Mouse (Mus musculus) lung, postnatal 25 days (tissue): ENCODE data around the gene Zfp652.
"Not testable (repeated sequence)": the region's sequence is repeated elsewhere in the genome, so short reads cannot be mapped to it uniquely, and the experiment has no call there.

Experiments
- DNase-seq: peaks from one replicate; pipeline ENCODE4 v3.0.0; 2022; ENCODE audit warnings: low spot score

The Zfp652 gene

DNA sequence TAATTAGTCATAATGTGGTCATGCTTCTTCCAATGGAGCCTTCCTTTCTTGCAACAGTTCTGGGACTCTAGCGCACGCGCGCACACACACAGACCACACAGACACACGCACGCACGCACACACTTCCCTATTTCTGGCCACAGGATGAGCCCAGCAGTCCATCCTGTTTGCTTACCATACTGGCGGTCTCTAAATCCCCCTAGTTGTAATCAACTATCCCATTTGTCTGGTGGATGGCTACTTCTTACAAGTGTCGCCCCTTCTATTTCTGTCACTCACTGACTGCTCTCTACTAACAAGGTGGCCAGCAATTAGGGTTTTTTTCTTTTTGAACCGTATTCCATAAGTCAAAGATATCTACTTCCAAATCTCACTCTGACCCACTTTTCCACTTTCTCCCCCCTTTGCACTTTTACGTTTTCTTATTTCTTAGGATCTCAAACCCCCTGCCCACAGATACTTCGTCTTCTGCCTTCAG lies 349 bp upstream of the Zfp652 start:
- DNase-seq = peak; percentile 24

DNA sequence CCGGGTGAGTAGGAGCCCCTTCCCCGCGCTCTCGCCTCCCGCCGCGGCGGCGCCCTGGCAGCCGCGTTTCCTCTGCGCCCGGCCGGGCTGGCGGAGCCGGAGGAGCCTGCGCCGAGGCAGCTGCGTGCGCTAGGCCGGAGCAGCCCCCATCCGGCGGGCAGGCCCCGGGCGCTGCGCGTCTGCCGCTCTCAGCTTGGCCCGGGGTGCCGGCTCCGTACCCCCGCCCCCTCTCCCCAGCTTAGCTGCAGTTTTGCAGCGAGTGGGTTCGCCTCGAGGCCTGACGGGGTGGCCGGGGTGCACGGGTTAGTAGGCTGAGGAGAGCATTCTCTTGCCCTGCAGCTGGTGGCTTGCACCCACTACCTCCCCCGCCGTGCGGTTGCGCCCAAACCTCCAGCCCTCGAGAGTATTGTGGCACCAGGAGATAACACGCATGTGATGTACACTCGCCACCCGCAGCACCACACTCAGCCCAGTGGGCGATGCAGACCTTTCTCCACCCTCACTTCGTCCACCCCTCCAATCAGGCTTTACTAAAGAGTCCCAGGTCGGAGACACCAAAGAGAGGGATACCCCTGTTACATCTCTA lies 845 bp downstream of the Zfp652 start:
- peak; percentile 30 for DNase-seq

DNA sequence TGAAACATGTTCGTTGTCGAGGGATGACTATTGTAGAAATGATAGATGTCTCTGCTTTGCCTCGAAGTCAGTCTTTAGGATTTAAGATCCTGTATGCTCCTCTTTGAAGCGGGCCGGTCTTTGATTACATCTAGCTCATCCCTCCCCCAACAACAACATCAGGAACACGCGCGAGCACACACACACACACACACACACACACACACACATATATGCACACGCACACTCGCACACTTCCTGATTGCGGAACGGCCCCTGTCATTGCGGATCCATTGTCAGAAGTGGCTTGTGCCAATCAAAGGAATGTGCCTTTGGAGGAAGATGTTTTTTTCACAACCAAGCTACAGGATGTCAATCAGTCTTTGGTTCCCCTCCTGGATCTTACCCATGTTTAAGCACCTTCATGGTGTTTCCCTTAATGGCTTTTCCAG lies 1.4 kb downstream of the Zfp652 start:
- peak; percentile 36 for DNase-seq

DNA sequence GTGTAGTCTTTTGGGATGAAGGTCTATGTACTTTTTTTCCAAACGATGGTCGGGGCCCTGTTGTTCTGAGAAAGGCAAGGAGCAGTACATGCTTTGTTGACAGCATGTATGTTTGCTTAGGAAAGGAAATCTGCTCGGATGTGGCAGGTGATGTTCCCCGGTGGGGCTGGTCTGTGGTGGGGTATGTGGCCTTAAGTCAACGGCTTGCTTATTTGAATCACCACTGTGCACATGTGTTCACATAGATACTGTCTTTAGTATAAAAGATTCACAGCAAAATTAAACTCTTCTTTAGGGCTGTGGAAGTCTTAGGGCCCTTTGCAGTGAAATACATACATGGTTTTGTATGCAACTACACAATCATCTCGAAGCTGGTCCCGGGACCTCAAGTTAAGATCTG lies 1.9 kb downstream of the Zfp652 start:
- no peak for DNase-seq

DNA sequence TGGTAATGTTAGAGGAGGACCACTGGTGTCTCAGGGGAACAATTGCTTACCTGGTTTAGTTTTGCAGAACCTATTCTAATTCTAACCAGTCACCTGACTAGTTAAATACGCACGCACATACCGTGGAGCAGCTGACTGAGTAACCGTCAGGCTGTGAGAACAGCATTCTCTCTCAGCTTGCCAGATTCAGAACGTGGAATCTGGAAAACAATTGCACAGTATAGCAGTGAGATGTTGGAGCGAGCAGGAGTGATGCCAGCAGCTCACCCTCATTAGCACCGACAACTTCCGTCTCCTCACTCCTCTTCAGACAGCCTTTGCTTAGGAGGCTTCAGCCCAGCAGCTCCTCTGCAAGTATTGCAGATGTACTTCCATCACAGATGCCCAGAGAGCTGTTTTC lies 3.7 kb downstream of the Zfp652 start:
- DNase-seq = no peak

DNA sequence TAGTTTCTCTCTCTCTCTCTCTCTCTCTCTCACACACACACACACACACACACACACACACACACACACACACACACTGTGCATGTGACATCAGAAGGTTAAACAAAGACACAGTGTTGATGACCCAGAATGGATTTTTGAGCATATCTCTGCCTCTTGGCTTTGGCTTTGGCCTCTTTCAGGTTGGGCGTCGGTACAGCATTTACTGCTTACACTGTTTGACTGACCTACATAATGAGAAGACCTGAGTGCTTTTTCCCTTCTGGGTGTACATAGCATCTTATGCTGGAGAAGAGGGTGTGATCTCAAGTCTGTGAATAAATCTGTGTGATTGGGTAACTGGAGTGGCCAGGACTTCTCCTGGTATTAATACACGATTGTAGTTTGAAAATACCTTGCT lies 6.9 kb downstream of the Zfp652 start:
- DNase-seq = no peak

DNA sequence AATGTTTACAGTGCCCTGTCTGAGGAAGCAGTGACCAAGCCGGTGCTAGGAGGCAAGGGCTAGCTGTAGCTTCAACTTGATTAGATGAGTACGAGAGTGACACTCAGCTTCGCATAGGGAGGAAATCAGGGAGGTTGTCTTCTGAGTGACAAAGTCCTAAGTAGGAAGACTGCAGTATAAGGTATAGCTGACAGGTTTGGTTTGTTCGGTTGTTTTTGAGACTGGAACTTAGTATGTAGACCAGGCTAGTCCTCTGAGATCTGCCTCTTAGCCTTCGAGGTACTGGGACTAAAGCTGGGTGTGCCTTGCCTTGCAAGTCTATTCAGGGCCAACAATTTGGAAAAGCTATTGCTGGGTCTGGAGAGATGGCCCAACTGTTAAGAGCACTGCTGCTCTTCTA lies 10.8 kb downstream of the Zfp652 start, which contains the start of gene B130006D01Rik:
B130006D01Rik (plus strand) TSS at position 301 of the 400 bp plus-strand sequence.
- DNase-seq = no peak

DNA sequence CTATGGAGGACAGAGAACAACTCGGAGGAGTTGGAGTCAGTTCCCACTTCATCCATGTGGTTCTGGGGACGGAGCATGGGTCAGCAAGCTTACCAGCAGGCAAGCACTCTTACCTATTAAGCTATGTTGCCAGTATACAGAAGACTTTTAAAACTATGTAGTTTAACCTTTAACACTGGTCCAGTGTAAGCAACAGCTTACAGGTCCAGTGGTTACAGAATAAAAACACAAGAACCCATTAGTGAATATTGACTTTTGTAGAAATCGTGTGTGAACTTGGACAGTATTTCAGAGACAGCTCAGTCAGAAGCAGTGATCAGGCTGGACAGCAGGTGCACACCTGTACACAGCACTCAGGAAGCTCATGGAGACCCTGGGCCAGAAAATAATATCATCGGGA lies 12.0 kb downstream of the Zfp652 start:
- DNase-seq = no peak

DNA sequence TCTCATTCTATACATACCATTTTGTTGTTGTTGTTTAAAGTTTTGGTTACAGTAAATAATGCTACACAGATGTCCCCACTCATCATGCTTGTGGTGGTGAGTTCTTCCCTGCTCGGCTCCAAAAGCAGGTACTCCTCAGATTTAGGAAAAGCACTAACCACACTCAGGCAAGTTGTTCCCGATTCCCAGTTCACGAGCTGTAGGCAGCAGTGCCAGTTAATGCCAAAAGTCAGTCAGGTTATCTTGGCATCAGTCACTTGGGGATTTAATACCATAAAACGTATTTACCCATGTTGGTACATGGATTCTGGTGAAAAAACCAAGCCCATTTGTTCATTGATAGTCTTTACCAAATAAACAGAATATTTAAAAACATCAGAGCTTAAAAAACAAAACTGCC lies 13.7 kb downstream of the Zfp652 start:
- DNase-seq = no peak

DNA sequence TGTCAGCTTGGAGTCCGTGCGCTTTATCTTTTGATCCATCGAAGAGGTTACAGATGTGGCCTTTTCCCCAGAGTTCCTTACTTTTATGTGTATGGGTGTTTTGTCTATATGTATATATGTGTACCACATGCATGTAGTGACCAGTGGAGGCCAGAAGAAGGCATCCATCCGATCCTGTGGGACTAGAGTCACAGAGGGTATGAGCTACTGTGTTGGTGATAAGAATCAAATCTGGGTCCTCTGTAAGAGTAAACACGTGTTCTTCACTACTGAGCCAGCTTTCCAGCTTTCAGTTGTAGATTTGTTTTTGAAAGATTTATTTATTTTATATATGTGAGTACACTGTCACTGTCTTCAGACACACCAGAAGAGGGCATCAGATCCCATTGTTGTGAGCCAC lies 15.5 kb downstream of the Zfp652 start:
- no peak for DNase-seq

DNA sequence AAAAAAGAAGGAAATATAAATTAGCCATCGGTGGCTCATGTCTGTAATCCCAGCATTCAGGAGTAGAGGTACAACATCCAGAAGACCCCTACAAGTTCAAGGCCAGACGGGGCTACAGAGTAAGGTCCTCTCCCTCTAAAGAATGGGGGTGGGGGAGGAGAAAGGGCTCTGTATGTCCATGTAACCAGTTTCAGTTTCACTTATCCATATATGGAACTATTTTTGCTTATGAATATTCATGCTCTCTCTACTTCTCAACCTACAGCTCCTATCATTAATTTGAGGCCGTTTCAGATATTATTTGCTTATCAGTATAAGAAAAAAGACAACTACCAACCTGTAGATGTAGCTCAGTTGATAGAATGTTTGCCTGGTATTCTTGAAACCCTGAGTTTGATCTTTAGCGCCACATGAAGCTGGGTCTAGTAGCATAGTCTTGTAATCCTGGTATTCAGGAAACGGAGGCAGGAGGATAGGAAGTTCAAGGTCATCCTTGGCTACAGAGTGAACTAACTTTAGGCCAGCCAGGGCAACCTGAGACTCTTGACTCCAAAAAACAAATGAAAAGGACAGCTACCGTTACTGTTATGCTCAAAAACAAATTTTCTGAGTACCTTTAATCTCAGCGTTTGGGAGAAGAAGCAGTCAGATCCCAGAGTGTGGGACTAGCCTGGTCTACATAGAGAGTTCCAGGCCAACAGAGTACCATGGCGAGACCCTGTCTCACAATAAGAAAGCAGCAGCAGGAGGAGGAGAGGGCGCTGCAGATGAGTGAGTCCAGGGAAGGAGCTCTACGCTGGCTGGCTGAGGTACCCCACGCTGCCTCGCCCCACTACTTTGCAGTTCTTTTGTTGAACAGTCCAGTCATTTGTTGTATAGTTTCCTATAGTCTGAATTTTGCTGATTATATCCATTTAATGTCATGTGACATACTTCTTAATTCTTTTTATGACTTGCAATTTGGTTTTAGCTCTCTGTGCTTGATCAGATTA lies 16.7 kb downstream of the Zfp652 start:
- no peak for DNase-seq

DNA sequence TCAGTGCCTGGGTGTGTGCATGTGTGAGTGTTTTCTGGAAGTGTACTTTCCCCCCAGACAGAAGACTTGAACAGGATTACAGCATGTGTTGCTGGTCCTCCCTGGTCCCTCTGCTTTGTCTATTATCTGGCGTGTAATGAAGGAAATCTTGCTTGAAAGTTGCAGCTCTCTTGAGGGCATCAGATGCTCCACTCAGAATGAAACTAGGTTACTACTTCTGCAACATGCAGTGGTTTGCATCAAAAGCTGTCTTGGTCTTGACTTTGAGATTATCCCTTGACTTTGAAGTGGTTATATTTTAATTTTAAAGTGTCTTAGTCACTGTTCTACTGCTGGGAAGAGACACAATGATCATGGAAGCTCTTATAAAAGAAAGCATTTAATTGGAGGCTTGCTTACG lies 22.0 kb downstream of the Zfp652 start:
- no peak for DNase-seq

DNA sequence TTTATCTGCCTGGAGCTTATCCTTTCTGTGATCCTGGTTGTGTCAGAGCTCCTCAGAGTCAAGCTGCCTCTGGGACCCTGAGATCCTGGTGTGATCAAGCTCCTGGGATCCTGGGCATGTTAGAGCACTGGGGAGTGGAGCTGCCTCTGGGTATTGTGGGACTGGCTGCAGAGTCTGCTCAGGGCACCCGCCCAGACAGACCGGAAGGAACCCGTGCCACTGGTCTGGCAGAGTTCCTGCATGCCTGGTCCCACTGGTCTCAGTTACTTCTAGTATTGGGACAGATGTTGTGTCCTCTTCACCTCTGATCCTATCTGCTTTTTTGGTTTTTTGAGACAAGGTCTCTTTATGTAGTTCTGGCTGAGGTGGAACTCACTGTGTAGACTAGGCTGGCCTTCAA lies 25.3 kb downstream of the Zfp652 start:
- DNase-seq = peak; percentile 61

DNA sequence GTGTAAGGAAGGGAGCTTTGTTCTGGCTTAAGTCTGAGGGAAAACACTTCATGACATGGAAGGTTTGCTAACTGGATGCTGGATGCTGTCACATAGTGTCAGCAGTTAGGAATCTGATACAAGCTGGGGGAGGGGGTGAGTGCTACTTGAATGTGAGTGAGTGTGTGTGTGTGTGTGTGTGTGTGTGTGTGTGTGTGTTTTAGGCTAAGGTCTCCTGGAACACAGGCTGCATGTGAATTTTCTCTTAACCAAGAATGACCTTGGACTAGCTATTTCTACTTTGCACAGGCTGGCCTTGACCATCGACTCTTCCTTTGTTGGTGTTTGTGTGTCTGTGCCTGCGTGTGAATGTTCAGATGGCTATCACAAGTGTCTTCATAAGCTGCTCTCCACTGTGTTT lies 32.0 kb downstream of the Zfp652 start:
- DNase-seq = no peak

DNA sequence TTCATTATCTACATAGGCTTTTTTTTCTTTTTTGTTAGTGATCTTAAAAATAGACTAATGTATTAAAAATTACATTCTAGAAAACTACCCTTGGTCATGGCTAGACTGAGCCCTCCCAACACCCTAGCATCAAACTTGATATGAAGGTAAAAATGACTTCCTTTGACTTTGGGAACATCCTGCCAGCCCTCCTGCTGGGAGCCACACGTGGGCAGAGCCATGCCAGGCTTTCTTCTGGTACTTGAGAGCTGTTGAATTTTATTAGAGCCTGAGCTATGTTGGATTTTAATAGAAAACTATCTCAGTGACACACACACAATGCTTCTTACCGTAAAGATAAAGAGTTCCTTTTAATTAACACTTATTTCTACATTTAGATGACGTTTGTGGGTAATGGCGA lies 34.3 kb downstream of the Zfp652 start:
- no peak for DNase-seq

DNA sequence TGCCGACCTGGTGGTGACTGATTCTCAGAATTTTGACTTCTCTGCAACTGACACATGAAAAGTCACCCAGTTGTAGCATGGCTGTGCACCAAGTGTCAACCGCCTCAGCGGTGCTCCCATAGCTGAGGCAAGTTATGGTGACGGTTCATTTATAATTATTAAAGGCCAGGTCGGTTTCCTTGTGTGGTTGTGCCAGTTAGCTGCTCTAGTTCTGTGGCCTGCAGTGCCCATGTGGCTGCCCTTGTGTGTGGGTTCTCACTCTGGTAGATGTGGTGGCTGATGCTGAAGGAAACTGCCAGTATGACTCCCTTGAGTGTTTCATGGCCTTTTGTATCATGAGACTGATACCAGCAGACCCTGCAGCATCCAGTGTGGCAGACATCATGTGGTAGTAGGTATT lies 35.9 kb downstream of the Zfp652 start:
- DNase-seq = no peak

DNA sequence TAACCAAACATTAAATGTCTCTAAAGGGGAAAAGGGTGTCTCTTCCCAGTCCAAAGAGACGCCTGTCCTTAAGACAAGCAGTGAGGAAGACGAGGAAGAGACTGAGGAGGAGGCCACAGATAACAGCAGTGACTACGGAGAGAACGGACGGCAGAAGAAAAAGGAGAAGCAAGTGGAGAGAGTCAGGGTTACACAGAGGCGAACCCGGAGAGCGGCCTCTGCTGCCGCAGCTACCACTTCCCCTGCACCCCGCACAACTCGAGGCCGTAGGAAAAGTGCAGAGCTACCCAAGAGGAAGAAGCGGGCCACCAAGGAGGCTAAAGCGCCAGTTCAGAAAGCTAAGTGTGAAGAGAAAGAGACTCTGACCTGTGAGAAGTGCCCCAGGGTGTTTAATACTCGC lies 37.1 kb downstream of the Zfp652 start:
- DNase-seq = no peak

DNA sequence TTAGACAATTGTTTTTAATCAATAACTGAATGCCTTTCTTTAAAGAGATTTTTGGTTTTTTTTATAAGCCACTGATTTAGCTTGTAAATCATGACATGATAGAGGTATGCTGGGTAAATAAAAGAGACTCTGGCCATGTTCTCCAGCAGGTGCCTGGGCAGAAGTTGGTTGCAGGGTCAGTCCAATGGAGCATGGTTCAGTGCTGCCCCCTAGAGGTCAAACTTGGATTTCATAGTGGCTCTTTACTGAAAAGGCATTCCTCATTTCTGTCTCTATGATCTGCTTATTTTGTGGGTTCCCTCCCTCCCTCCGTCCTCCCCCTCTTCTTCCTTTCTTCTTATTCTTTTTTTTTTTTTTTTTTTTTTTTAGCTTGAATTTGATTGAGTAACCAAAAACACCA lies 38.5 kb downstream of the Zfp652 start:
- DNase-seq = peak; percentile 82

DNA sequence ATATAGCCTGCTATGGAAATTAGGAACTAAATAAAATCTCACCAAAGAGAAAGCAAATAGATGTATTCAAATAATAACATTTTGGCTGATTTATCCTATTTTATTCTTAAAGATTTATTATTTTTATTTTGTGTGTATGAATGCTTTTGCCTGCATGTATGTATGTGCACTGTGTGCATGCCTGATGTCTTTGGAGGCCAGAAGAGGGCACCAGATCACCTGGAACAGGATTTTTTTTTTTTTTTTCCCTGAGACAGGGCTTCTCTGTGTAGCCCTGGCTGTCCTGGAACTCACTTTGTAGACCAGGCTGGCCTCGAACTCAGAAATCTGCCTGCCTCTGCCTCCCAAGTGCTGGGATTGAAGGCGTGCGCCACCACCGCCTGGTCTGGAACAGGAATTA lies 42.7 kb downstream of the Zfp652 start:
- not testable (repeated sequence) for DNase-seq

DNA sequence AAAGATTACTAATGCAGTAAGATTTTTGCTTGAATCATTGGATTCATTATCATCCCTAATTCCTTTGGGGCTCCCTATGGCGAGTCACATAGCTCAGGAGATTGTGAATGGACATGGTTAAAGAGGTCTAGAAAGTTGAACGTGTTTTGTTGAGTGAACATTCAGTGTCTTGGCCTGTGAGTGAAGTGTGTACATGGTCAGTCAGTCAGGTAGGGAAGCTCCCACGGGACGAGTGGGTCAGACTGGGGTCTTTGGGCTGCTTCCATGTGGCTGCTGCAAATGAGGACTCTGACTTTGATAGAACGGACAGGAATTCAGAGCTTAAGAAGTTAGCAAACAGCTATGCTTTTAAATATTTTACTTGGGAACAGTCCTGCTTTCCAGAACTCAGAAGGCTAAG lies 48.0 kb downstream of the Zfp652 start:
- no peak for DNase-seq

DNA sequence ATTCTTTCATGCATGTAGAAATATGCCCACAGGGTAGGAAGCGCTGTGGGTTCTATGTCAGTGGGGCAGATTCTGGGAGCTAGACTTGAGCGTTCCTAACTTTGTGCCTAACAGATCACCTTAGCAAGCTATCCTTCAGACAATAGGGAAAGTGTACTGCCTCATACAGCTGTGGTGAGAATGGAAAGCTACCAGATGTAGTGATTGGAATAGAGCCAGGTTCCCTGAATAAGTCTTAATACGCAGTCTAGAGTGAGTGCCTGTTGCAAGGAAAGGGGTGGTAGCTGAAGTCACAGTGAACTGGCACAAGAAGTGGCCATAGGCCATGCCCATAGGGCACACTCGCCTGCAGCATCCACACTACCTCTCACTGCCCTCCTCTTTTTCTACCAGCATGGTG lies 50.5 kb downstream of the Zfp652 start:
- DNase-seq = peak; percentile 18

DNA sequence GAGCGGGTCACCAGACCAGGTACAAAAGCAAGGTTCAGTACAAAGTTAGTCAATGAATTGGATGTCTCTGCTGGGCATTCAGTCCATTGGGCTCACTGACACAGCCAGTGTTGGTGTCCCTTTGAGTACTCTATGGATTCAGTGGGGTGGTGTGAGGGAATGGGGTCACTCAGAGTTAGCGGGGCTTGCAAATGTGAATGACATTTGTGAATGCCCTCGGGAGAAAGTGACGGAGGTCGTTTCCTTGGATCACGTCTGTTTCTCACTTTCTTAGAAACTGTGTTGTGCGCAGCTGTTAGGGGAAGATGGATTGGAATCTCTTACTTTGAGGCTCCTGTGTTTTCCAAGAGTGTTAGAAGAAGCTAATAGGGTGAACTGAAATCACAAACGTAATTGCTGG lies 52.3 kb downstream of the Zfp652 start:
- no peak for DNase-seq

DNA sequence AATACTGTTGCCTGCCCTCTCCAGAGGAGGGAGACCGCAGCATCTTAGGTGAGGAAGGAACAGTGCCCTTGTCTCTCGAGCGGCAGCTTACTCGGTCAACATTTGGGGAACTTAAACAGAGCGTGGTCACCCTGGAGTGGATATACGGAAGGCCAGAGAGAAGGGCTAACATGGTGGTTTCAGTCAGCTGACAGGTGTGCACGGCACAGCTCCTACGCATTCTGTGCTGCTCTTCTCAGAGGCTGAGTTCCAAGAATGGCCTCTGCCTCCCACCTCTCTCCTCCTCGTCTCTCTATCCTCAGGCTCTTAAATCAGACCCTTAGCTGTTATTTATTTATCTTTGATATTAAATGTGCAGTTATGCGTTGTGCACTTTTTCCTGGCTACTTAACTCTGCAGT lies 52.9 kb downstream of the Zfp652 start:
- no peak for DNase-seq
